Mouse (Mus musculus) embryonic facial prominence, embryonic 14.5 days (tissue): ENCODE measurements around the gene Gm13697. TPM values are rescaled to one million over a fixed set of nuclear protein-coding genes. Genes with fewer than 3 reads are reported as not detected.

Source experiments
- polyA plus RNA-seq: library from polyadenylated mRNA; unstranded; fragments of >200 nt; fragmentation: Nextera tagmentation; extraction: Ambion mirVana; gene quantifications from 2 replicates; pipeline ENCODE4 v1.2.1, GENCODE M21; 2014

Gene Gm13697
- polyA plus RNA-seq, 1 experiment from 2014 or later, result not detected

Other genes with a start within 250 kb of the Gm13697 start
- gene Fam171b, start 172.1 kb upstream of the Gm13697 start, polyA plus RNA-seq, result 21.0 TPM in 2 replicates
- gene Zswim2, start 43.5 kb upstream of the Gm13697 start, polyA plus RNA-seq, result 0.53 TPM in 1 of 2 replicates, not detected in the other
- gene Gm13698, start 29.1 kb upstream of the Gm13697 start, polyA plus RNA-seq, result not detected in 2 replicates
- gene Gm13693, start 23.2 kb upstream of the Gm13697 start, polyA plus RNA-seq, result not detected in 2 replicates
- not detected in 2 replicates for gene Gm13695, start 17.4 kb upstream of the Gm13697 start, polyA plus RNA-seq
- gene Gm13696, start 11.6 kb upstream of the Gm13697 start, polyA plus RNA-seq, result not detected in 2 replicates
- gene Gm13694, start 5.8 kb upstream of the Gm13697 start, polyA plus RNA-seq, result not detected in 2 replicates
- gene Gm13691, start 5.8 kb downstream of the Gm13697 start, polyA plus RNA-seq, result not detected in 2 replicates